In the genomic region with DNA sequence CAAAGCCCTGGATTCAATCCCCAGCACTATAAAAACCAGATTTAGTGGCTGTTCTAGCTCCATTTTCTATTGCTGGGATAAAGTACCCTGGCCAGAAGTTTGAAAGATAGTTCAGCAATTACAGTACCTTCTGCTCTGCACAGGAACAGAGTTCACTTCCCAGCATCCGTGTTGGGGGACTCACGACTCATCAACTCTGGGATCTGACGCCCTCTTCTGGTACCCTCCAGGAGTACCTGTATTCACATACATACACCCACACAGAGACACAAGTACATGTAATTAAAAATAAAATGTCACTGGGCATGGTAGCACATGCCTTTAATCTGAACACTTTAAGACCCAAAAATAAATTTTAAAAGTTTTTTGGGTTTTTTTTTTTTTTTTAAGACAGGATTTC, we compare ENCODE assay signal across 25 mouse cellular contexts. TPM values are rescaled to one million over a fixed set of nuclear protein-coding genes. Genes with fewer than 3 reads are reported as not detected.
"Had no signal": no experiment of that assay in that cellular context is flagged by ENCODE, and none has a peak within 500 bp of the region (broad histone marks: within the 10 kb centered on the region; RNA-seq: fewer than 3 reads in every experiment).

No protein-coding gene starts in this region.

- H3K9ac ChIP-seq: kidney, embryonic 15.5 days; limb, embryonic 12.5 days; limb, embryonic 15.5 days; liver, embryonic 13.5 days had no signal

- H3K4me2 ChIP-seq: kidney, embryonic 15.5 days; limb, embryonic 12.5 days; limb, embryonic 15.5 days; liver, embryonic 13.5 days; midbrain, embryonic 11.5 days had no signal

- H3K4me3 ChIP-seq: kidney, embryonic 15.5 days; limb, embryonic 12.5 days; limb, embryonic 15.5 days; liver, embryonic 13.5 days had no signal

- DNase-seq: kidney, adult 11 months; kidney, adult 8-10 months; kidney, postnatal 14 days; left cerebral cortex, postnatal 4 days; liver, embryonic 13.5 days; lung, adult 2 months; lung, postnatal 14 days; lung, postnatal 4 days; midbrain, embryonic 14.5 days; thymus, postnatal 25 days had no signal

- H3K27me3 ChIP-seq: kidney, embryonic 15.5 days; limb, embryonic 12.5 days; limb, embryonic 15.5 days; liver, embryonic 13.5 days had no signal

- H3K27ac ChIP-seq: kidney, embryonic 15.5 days; limb, embryonic 12.5 days; limb, embryonic 15.5 days; liver, embryonic 13.5 days had no signal

- H3K36me3 ChIP-seq: kidney, embryonic 15.5 days; limb, embryonic 12.5 days; limb, embryonic 15.5 days; liver, embryonic 13.5 days had no signal

- H3K9me3 ChIP-seq: kidney, embryonic 15.5 days; limb, embryonic 12.5 days; limb, embryonic 15.5 days; liver, embryonic 13.5 days had no signal

RNA-seq across cellular contexts. Expression of a gene that starts 38.6 kb away (rescaled TPM):
- total RNA-seq: layer of hippocampus, postnatal 14 days; left cerebral cortex, postnatal 14 days; left cerebral cortex, postnatal 4 days; megakaryocyte-erythroid progenitor cell, adult 5-6 weeks; midbrain, postnatal 0 days had no signal
- polyA plus RNA-seq: kidney, embryonic 15.5 days; limb, embryonic 12.5 days; limb, embryonic 15.5 days; liver, embryonic 13.5 days; lung, embryonic 16.5 days; midbrain, embryonic 11.5 days; midbrain, embryonic 14.5 days; midbrain, postnatal 0 days; neural tube, embryonic 11.5 days; neural tube, embryonic 14.5 days; small intestine, adult 2 months; stomach, embryonic 16.5 days; thymus, postnatal 0 days had no signal

RNA-seq across cellular contexts. Expression of a gene that starts 44.8 kb away (rescaled TPM):
- total RNA-seq: megakaryocyte-erythroid progenitor cell, adult 5-6 weeks had no signal

RNA-seq across cellular contexts. Expression of a gene that starts 54.1 kb away (rescaled TPM):
- total RNA-seq: left cerebral cortex, postnatal 14 days; left cerebral cortex, postnatal 4 days; megakaryocyte progenitor cell, adult 5-6 weeks; megakaryocyte-erythroid progenitor cell, adult 5-6 weeks; midbrain, postnatal 0 days had no signal
- polyA plus RNA-seq: midbrain, embryonic 14.5 days; neural tube, embryonic 11.5 days had no signal
